Mouse (Mus musculus): ENCODE measurements at regions not wholly inside any gene's neighbourhood (a gene's known extent, or its start where the extent isn't known, plus 50 kb on each side); places are given as distances from the start of the nearest gene placed in this dataset.
A peak's percentile ranks its signal among the peaks of the same experiment; 100 is the strongest.

GRCm38 (mm10) chr6:78115079-78115478 is 135.6 kb upstream of the Ctnna2 start:
- no peaks in the 10 kb centered on the region for H3K9me3 ChIP-seq (ENCODE audit: control insufficient read depth, low read length)
- no peak overlapping the region for H3K4me2 ChIP-seq
- H3K27me3 ChIP-seq (ENCODE audit: control insufficient read depth, insufficient read depth, low read length): no peaks in the 10 kb centered on the region
- H3K27ac ChIP-seq (ENCODE audit: low read depth, low read length): no peak overlapping the region
- ATAC-seq (ENCODE audit: low FRiP score): peak; percentile 75
- H3K9ac ChIP-seq (ENCODE audit: low read length): no peak overlapping the region
- no peak overlapping the region for H3K4me3 ChIP-seq (ENCODE audit: low read depth, low read length)
- 23% methylated on average over 4 of the region's 4 CpGs for whole genome bisulfite sequencing
- H3K4me1 ChIP-seq (ENCODE audit: control insufficient read depth, insufficient read depth, low read length): no peaks in the 10 kb centered on the region; the same call in 1 of the 2 replicates
- peak; percentile 87 for DNase-seq (ENCODE audit: low spot score, missing footprints)
- H3K36me3 ChIP-seq (ENCODE audit: control insufficient read depth, insufficient read depth, low read length): no peaks in the 10 kb centered on the region

DNA sequence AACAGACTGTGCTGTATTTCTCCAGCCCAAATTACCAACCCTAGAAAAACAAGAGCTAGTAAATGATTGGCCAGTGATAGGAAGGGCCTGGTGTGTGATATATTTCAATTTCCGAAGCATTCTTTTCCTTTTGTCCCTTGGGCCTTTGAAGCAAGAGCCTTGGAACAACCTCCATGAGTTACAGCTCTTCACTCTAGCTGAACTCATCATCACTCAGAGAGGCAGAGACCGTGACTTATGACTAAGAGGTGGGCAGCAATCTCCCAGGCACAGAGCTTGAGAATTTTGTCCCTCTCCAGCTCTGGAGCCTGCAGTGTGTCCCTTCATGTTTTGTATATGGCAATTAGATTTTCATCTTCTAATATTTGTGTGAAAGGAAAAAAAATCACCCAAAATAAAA is 103.0 kb upstream of the Ctnna2 start:
- Histone ChIP-seq H3K27ac (ENCODE audit: low read depth, low read length) (no peak overlapping the region), H3K27me3 (ENCODE audit: control insufficient read depth, insufficient read depth, low read length) (no peaks in the 10 kb centered on the region), H3K9me3 (ENCODE audit: control insufficient read depth, low read length) (no peaks in the 10 kb centered on the region), H3K4me3 (ENCODE audit: low read depth, low read length) (no peak overlapping the region), H3K36me3 (ENCODE audit: control insufficient read depth, insufficient read depth, low read length) (no peaks in the 10 kb centered on the region), H3K4me2 (no peak overlapping the region), H3K9ac (ENCODE audit: low read length) (no peak overlapping the region), H3K4me1 (ENCODE audit: control insufficient read depth, insufficient read depth, low read length) (no peaks in the 10 kb centered on the region)
- DNase-seq (ENCODE audit: low spot score, missing footprints): no peak
- no peak for ATAC-seq (ENCODE audit: low FRiP score)
- WGBS: 80% methylated on average over 2 of the region's 2 CpGs

GRCm38 (mm10) chr6:78078919-78079318 is 99.4 kb upstream of the Ctnna2 start:
- 80% methylated on average over 4 of the region's 4 CpGs for WGBS
- Histone ChIP-seq H3K27me3 (ENCODE audit: control insufficient read depth, insufficient read depth, low read length) (no peaks in the 10 kb centered on the region), H3K27ac (ENCODE audit: low read depth, low read length) (no peak overlapping the region), H3K36me3 (ENCODE audit: control insufficient read depth, insufficient read depth, low read length) (no peaks in the 10 kb centered on the region), H3K4me3 (ENCODE audit: low read depth, low read length) (no peak overlapping the region), H3K9ac (ENCODE audit: low read length) (no peak overlapping the region), H3K9me3 (ENCODE audit: control insufficient read depth, low read length) (no peaks in the 10 kb centered on the region), H3K4me2 (no peak overlapping the region), H3K4me1 (ENCODE audit: control insufficient read depth, insufficient read depth, low read length) (no peaks in the 10 kb centered on the region)
- DNase-seq (ENCODE audit: low spot score, missing footprints): no peak
- no peak for ATAC-seq (ENCODE audit: low FRiP score)

- Histone ChIP-seq H3K36me3 (ENCODE audit: control insufficient read depth, insufficient read depth, low read length) (no peaks in the 10 kb centered on the region), H3K9ac (ENCODE audit: low read length) (no peak overlapping the region), H3K4me2 (no peak overlapping the region), H3K4me1 (ENCODE audit: control insufficient read depth, insufficient read depth, low read length) (no peaks in the 10 kb centered on the region), H3K9me3 (ENCODE audit: control insufficient read depth, low read length) (no peaks in the 10 kb centered on the region), H3K27ac (ENCODE audit: low read depth, low read length) (no peak overlapping the region), H3K4me3 (ENCODE audit: low read depth, low read length) (no peak overlapping the region), H3K27me3 (ENCODE audit: control insufficient read depth, insufficient read depth, low read length) (no peaks in the 10 kb centered on the region)
- WGBS: 80% methylated on average over 1 of the region's 1 CpGs
- ATAC-seq (ENCODE audit: low FRiP score) (no peak), DNase-seq (ENCODE audit: low spot score, missing footprints) (no peak)
Measured at GRCm38 (mm10) chr6:78066323-78066722, 86.8 kb upstream of the Ctnna2 start.

DNA sequence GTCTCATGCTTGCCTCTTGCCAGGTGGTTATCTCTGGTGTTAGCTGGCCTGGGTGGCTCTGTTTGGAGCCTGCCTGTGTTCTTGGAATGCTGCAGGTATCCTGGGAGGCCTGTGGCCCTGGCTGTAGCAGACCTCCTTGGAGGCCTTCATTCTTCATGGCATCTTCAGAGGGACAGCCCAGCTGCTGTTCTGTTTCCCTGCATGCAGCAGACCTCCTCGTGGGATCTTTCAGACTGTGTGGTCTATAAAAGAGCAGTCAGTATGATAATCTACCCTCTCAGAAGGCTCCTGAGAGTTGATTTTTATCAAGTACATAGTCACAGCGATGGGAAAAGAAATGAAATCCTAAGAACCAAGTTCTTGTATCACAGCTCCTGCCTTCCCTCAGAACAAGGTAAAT is 86.2 kb upstream of the Ctnna2 start:
- Histone ChIP-seq H3K9me3 (ENCODE audit: control insufficient read depth, low read length) (no peaks in the 10 kb centered on the region), H3K36me3 (ENCODE audit: control insufficient read depth, insufficient read depth, low read length) (no peaks in the 10 kb centered on the region), H3K4me3 (ENCODE audit: low read depth, low read length) (no peak overlapping the region), H3K4me1 (ENCODE audit: control insufficient read depth, insufficient read depth, low read length) (no peaks in the 10 kb centered on the region), H3K27me3 (ENCODE audit: control insufficient read depth, insufficient read depth, low read length) (no peaks in the 10 kb centered on the region), H3K9ac (ENCODE audit: low read length) (no peak overlapping the region), H3K4me2 (no peak overlapping the region), H3K27ac (ENCODE audit: low read depth, low read length) (no peak overlapping the region)
- ATAC-seq (ENCODE audit: low FRiP score) (peak; percentile 35; the same call in 1 of the 2 replicates), DNase-seq (ENCODE audit: low spot score, missing footprints) (no peak)
- 48% methylated on average over 2 of the region's 2 CpGs for WGBS

All from midbrain, embryonic 11.5 days (tissue).